Mouse (Mus musculus): ENCODE results near the gene Trpc1.

Gene Trpc1

DNA sequence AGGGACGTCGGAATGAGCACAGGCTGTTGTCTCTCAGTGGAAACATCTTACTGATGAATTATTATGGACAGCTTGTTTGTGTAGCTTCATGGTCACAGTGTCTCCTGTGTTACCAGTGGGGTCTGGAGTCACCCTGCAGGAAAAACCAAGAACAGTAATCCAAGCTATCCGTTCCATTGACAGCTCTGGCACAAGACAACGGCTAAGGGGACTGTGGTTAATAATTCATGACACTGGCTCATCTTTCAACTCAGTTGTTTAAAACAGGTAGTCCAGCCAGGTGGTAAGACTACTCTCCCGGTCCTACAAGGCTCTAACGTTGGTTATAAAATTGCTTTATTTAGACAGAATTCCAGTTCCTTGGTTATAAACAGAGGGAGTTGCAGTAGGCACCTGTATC lies 53.6 kb downstream of the Trpc1 start:
- DNase-seq (ENCODE audit: low spot score): no peak

DNA sequence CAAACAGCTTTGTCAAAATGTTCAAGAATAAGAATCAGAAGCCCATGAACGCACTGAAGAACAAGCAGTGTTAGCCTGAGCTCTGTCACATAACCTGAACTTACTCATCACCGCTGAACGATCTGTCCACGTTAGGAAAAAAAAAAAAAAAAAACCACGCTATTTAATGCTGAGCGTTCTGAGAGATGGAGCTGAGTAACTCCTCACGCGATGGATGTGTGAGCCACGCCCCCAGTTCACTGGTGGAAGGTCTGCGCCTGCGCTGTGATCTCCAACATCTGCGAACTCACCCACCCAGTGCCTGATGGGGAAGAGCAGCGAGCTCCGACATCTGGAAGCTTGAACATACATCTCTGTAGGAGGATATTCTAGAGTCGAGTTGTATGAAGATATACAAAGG lies 55.2 kb downstream of the Trpc1 start:
- no peak for DNase-seq (ENCODE audit: low spot score)

DNA sequence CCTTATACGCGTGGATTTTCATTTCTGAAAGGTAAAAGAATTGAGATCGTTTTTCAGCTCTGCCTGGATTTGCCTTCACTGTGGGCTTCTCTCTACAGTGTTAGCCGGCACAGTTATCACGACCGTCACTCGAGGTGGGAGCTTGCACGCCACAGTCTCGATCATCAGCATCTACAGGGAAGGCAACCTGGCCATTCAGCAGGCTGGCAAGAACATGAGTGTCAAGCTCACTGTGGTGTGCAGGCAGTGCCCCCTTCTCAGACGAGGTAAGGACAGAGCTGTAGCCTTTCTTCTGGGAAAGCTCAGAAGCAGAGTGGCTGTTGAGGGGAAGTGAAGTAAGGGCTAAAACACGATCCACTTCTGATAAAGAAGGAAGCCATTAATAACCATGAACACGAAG lies 55.6 kb downstream of the Trpc1 start:
- no peak for DNase-seq (ENCODE audit: low spot score)

DNA sequence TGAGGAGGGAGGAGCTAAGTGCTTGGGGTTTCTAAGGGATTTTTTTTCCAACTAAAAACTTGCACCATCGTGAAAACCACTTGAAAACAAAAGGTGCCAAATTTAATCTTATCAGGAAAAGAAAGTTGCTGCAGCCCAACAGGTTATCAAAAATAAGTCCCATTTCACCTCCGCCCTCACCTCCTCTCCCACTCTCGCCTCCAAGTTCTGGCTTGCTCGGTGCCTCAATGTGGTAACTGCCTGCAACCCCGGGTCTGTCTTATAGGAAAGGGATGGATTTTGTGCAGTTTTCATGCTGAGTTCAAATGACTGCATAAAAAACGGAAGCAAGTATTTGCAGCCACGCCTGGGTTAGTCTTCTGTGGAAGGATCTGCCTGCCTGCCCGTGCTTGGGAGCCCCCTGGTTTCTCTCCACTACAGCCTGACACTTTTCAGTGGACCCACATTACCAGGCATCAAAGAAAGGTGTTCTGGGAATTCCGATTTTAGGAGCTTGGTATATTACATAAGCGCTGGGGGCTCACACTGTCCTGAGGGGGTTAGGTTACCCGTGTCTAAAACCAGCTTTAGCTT lies 56.6 kb downstream of the Trpc1 start:
- no peak for DNase-seq (ENCODE audit: low spot score)

DNA sequence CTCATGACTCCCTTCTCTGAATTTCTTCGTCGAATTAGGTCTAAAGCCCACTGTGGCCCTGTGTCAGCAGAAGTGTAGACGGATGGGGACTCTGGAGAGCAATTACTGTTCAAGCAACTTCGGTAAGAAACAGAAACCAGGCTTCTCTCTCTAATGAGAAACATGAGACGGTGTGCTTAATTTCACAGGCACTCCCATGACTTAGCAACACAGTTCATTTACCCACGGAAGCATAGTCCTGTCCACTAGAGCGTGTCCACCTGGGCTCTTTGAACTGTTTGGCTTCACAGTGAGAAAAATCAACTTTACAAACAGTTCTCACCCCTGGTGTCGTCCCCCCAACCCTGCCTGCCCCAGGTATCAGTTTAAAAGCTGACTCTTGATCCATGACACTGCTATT lies 57.4 kb downstream of the Trpc1 start:
- no peak for DNase-seq (ENCODE audit: low spot score)

DNA sequence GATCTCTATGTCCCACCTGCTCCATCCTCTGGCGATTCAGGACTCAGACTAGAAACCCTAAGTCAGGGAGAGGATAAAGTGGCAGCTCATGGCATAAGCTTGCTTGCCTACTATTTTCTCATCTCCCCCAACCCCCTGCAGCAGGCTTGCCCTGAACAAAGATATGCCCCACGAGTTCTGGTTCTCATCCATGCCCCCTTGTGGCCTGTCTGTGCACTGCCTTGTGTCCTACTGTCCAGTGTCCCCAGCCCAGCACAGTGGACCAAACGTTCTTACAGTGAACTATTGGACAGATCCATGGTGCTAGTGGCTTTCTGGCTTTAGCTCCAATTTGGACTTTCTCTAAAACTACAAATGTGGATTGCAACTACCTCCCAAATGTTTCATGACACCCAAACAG lies 62.1 kb downstream of the Trpc1 start:
- DNase-seq (ENCODE audit: low spot score): no peak

DNA sequence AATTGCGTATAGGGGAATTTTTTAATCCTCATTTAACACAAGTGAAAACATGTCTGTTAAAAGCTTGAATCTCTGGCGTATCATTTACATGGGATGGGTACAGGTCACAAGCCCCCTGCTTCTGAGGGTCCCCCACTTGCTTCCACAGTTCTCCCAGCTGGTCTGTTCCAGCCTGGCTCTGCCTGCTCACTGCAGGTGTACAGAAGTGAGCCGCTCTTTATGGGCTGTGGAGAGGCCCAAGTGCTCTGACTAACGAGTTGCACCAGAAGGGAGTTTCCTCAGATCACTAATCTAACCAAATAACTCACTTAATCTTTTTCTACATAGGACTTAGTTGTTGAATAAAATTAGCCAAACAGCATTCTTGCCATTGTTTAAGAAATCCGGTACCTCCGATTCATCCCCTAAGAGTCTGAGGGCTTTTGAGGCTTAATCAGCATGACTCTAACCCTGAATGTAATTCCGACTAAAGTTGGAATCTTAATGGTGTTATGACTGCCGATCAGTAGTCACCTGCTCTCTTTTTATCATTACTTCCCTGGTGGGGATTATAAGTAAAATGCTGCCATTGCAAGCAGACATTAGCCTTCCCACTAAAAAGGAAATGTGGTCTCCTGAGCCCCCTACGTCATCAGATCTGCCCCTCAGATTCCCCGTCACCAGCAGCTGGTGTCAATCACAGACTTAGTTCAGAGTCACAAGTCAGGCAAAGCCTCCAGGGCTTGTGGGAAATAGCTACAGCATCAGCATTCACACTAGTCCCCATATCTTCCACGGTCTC lies 64.3 kb downstream of the Trpc1 start:
- DNase-seq (ENCODE audit: low spot score): no peak

DNA sequence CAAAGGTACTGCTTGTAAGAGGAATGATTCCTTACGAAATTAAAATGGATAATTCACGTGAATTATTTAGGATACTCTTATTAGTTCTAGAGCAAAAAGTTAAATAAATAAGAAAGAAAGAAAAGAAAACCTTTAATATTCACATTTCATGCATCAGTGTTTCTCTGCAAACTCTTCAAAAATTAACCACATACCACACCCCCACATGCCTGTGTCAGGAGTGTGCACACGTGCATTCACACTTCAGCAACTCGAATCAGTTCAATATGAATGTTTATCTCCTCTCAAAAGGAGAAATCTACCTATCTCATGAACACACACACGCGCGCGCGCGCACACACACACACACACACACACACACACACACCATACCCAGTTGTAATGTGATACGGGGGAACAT lies 69.5 kb downstream of the Trpc1 start:
- no peak for DNase-seq (ENCODE audit: low spot score)

DNA sequence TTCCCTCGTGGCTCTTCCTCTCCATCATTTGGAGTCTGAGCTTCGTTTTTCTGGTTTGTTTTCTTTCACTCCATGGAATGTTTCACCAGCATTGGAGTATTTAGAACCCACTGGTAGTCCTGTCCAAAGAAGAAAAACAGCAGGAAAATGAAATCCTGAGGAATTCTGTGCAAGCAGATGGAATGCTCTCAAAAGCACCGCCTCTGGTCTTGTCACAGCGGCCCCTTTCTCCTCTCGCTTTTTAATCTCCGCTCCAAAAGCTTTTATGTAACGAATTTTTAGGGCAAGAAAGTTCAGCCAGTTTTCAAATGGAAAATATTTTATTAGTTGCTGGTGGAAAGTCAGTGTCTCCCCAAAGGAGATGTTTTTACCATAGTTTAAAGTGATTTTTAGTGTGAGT lies 70.2 kb downstream of the Trpc1 start:
- DNase-seq (ENCODE audit: low spot score): no peak

DNA sequence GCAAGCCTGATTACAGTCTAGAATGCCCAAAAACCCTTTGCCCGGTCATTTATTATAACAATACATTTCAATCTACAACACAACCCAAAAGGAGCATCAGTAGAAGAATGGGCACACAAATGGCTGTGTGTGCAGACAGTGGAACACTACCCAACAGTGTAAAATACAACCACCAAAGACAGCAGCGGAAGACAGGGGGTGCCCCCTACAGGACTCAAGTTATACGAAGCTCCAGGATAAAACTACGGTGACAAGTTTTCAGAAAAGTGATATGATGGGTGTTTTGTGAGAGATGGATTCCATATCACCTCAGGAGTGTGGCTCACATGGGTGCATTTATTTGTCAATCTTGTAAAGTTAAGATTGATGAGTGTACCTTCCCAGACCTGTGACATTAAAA lies 74.2 kb downstream of the Trpc1 start:
- no peak for DNase-seq (ENCODE audit: low spot score)

DNA sequence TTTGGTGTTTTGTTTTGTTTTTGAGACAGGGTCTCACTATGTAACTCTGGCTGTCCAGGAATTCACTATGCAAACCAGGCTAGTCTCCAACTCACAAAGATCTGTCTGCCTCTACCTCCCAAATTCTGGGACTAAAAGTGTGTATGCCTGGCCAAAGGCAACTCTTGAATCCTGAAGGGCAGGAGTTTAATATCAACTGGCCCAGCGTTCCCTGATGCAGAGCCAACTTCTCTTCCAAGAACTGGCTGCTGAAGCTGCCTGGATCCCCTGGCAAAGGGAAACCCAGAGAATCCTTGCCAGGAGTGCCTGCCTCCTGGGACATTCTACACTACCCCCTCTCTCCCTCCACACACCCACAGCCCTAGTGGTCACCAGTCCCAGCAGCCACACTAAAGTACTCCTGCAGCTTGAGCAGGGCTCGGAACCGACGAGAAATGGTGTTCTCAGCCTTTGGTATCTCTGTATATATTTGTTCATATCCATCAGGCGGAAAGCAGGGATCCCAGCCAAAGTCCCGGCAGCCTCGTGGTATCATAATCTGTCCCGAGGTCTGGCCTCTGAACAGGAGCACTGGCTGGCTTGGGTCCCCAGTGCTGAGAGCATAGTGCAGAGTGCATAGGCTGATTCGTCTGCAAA lies 75.0 kb downstream of the Trpc1 start:
- no peak for DNase-seq (ENCODE audit: low spot score)

DNA sequence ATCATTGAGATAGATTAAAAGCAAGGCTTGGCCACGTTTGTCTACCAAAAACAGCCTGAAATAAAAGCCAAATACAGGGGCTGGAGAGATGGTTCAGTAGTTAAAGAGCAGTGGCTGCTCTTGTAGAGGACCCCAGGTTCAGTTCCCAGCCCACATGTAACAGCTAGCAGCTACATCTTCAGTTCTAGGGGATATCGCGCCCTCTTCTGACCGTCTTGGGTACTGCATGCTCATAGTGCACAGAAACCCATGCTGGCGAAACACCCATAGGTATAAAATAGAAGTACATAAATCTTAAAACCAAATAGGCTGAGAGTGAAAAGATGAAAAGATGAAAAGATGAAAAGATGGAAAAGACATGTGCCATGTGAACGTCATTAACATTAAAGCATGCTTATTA lies 77.4 kb downstream of the Trpc1 start:
- no peak for DNase-seq (ENCODE audit: low spot score)

DNA sequence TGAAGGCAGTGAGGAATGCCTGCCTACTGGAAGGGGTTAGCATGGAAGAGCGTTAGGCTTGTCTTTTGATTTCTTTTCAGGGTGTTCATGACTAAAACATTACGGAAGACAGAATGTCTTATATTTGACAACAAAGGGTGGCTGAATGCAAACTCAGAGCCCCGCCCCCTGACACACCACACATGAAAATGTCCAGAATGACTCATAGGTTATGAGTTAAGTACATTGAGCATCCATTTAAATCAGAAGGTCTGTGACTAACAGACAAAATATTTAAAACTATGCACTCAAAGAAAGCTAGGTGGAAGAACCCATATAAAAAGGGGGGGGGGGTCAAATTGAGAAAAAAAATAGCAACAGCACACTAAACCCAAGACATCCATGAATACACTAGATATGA lies 77.8 kb downstream of the Trpc1 start:
- DNase-seq (ENCODE audit: low spot score): no peak

DNA sequence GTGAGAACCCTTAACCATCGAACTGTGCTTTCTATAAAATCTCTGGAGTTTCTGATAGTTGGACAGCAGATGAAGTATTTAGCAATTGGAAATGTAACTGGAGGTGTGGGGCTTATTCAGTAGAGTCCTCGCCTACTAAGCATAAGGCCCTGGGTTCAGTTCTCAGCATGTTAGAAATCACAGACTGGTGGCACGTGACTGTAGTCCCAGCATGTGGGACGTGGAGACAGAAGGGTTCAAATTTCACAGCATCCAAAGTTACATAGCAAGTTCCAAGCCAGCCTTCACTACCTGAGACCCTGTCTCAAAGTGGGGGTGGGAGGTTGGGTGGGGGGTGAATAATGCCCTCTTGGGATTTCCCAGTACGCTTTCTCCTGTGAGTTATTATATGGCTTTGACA lies 81.9 kb downstream of the Trpc1 start:
- DNase-seq (ENCODE audit: low spot score): no peak

DNA sequence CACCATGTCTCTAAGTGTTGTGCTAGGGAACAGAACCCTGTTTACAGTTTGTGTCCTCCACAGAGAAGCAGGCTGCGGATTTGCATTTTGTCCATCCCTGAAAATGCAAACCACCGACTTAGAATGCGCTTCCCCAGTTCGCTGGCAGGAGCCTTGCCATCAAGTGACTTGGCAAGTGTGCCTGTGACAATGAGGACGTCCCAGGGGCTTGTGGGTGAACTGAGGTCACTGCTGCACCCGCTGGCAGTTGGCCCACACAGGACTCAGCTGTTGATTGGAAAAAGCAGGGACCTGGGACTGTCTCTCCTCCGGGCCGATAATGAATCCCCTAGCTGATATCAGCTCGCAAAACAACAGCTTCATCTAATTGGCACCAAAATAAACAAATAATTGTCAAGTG lies 82.3 kb downstream of the Trpc1 start:
- DNase-seq (ENCODE audit: low spot score): no peak

DNA sequence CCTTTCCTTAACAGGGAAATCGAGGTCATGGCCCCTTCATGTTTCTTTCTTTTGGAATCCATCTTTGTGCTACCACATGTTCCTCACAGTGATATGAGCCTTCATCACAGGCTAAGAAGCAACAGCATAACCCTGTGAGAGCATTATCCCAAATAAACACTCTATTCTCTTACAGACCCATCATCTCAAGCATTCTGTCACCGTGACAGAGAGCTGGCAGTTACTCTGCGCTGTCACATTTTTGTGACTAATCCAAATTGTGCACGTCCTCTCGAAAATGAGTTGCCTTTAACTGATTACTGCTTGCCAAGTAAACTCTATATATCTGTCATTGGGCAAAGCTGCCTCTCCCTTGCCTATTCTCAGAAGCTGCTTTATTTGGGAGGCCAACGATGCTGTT lies 84.3 kb downstream of the Trpc1 start:
- no peak for DNase-seq (ENCODE audit: low spot score)

DNA sequence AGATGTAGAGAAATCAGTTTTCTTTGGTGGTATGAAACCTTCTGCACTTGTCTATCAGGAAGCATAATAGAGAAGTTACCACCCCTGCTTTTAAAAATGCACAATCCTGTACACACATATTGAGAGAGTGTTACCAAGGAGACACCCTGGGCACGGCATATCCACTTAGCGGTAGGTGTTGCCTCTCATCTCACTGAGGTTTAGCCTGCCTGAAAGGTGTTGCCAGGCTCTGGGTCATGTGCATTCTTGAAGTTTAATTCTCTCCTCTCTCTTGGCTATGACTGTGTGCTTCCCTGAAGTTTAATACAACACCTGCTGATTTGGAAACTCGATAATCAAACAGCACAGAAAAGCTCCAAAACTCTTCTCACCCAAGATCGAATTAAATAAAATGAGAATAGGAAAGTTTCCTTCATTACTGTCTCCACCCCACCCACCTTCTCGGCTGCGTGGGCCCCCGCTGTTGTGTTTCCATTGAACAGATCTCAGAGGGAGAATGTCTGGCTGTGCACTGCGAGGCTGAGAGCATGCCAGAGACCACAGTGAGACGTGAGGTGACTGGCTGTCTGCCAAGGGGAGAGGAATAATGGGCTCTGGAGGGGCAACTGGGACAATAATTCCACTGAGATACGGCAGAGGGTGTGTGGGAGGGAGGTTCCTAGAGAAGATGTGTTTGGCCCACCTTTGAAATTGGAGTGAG lies 85.7 kb downstream of the Trpc1 start:
- no peak for DNase-seq (ENCODE audit: low spot score)

DNA sequence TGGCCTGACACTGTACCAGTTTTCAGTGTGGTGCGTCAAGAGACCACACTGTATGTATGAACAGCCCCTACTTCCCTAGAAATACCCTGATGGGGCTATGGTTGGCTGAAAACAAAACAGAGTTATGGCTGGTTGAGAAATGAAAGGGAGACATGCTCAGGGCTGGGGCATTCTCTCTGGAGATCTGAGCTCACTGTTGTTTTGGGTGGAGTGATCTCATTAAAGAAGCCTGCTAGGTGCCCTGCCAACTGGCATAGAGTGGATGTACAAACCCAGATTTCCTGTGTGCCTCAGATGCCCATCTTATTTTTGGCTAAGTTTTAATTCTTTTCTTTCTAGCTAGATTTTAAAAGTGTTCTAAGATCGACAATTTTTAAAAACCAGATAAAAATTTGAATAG lies 92.2 kb downstream of the Trpc1 start:
- DNase-seq (ENCODE audit: low spot score): no peak

All from yolk sac, embryonic 10.5 days (tissue).